Mouse (Mus musculus): ENCODE measurements around the gene Tapbpl. TPM values are rescaled to one million over a fixed set of nuclear protein-coding genes. Genes with fewer than 3 reads are reported as not detected.
A peak's percentile ranks its signal among the peaks of the same experiment; 100 is the strongest.

Gene Tapbpl
- total RNA-seq, 2 experiments from 2014 or later: 7.4 to 16.2 TPM

DNA sequence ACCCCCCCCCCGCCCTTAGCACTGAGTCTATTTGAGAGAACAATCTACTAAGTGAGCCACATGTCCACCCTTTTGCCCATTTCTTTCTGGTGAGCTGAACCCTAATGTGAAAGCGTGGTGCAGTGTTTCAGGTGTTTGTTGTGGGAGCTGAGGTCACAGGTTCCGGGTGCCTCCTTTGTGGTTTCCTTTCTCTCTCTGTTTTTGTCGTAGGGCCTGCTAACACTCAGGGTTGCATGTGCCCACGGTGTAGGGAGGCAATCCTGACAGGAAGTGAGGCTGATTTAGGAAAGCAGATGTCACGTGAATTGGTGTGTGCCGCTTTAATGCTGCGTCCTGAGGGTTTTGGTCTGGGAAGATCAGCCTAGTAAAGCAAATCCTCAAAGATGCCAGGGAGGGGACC lies 9.9 kb upstream of the Tapbpl start:
- ATAC-seq (replicated peaks; ENCODE audit: poor library complexity): peak; percentile 37

DNA sequence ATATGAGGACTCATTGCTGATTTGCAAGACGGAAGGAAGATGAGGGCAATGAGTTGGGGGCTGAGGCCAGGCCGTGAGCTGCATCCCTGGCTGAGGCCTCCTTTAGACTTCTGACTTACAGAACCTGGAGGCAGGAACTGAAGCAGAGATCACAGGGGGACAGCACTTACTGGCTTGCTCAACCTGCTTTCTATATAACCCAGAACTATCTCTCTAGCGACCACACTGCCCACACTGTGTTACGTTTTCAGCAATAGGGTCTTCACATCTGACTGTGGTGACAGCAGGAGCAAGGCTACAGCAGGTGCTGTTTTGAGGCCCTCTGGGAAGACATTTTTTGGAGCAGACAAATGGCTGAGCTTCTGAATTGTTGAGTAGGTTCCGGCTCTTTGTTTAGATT lies 9.0 kb upstream of the Tapbpl start:
- no peak for ATAC-seq (replicated peaks; ENCODE audit: poor library complexity)

DNA sequence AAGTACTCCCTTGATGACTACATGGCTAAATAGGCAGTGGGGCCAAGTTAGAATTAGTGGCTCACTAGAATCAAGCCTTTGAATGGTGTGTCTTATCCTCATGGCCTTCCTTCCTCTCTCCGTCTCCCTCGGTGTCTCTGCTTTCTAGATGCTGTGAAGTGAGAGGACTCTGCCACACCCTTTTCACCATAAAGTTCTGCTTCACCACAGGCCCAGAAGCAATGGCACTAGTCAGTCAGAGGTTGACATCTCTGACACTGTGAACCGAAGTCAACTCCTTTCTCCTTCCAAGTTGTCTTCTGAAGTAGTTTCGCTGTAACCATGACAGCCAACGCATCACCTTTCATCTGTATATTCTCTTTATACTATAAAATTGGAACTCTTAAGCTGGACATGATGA lies 7.9 kb upstream of the Tapbpl start:
- no peak for ATAC-seq (replicated peaks; ENCODE audit: poor library complexity)

DNA sequence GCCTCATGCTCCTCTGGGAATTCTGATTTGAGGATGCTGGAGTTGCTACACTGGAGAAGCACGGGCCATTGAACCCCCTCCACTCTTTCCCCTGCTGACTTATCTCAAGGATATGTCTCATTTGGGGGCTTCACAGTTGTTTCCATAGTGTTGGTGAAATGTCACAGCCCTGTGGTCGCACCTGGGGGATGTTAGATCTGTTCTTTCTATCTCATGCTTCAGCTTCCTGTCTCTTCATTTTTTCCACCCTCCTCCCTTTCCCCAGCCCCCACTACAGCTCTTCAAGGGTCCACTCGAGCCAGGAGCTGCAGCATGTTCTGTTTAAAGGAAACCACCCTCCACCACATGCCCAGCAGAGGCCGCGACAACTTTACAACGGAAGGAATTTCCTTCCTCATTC lies 6.7 kb upstream of the Tapbpl start:
- ATAC-seq (replicated peaks; ENCODE audit: poor library complexity): peak; percentile 24; the same call in 1 of the 2 replicates

DNA sequence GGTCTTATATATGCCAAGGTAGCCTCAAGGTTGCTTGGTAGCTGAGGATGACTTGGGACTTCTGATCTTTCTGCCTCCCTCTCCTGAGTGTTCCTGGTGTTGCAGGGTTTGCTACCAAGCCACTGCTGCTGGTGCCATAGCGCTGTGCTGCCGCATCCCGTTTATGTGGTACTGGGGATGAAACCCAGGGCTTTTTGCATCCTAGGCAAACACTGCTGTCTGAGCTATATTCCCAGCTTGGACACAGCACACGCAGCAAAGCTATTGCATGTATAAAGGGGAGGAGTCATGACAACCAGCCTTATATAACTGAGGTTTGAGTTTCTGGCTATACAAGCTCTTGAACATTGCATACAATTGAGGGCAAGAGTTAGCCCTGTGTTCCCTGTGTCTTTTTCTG lies 5.8 kb upstream of the Tapbpl start:
- ATAC-seq (replicated peaks; ENCODE audit: poor library complexity): peak; percentile 16; the same call in 1 of the 2 replicates

DNA sequence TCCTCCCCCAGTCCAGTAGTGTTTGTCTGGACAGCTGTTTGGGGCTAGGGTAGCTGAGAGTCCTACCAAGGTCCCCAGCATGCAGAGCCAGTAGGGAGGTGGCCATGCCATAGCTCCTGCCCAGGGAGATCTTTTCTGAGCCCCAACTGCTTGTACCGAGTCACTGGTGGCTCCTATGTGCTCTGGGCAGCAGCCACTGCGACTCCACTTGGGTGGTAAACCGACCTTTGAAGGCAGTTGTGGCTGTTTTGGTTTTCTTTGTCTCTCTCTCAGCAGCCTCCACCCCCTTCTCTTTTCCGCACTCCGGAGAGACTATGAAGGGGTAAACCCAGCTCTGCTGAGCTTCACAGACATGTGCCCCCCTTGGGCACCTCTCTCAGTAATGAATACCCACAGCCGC lies 5.1 kb upstream of the Tapbpl start, which contains the start of gene Cd27:
Cd27 (minus strand) TSS at position 229 of the 400 bp plus-strand sequence.
- ATAC-seq (replicated peaks; ENCODE audit: poor library complexity): peak; percentile 8; the same call in 1 of the 2 replicates

DNA sequence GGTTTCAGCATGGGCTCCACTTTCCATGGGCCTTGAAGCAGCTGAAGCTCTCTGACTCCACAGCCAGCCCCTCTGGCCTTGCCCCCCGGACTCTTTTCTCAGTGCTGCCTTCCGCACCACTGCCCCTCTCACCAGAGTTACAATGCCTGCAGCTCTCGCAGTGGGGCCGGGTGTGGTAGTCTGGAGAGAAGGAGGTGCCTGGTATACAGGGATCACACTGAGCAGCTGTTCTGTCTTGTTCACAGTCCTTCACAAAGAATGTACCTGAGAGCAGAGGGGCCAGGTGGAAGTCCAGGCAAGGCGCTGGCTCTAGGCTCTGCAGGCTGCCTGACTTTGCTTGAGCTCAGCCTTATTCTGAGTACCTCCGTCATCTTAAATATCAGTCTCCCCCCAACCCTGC lies 4.7 kb upstream of the Tapbpl start:
- no peak for ATAC-seq (replicated peaks; ENCODE audit: poor library complexity)

DNA sequence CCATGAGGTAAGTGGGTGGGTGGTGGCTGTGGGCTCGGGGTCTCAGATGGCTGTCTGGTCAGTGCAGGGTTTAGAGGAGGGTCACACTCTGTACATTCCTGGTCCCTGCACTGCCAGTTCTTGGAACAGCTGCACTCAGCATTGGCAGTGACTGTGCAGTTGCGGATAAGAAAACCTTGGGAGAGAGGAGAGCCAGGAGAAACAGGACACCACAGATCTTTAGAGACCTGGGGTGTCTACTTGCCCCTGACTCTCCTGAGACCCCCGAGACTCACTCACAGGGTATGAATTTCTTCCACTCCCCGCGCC lies 2.8 kb upstream of the Tapbpl start:
- ATAC-seq (replicated peaks; ENCODE audit: poor library complexity): no peak

DNA sequence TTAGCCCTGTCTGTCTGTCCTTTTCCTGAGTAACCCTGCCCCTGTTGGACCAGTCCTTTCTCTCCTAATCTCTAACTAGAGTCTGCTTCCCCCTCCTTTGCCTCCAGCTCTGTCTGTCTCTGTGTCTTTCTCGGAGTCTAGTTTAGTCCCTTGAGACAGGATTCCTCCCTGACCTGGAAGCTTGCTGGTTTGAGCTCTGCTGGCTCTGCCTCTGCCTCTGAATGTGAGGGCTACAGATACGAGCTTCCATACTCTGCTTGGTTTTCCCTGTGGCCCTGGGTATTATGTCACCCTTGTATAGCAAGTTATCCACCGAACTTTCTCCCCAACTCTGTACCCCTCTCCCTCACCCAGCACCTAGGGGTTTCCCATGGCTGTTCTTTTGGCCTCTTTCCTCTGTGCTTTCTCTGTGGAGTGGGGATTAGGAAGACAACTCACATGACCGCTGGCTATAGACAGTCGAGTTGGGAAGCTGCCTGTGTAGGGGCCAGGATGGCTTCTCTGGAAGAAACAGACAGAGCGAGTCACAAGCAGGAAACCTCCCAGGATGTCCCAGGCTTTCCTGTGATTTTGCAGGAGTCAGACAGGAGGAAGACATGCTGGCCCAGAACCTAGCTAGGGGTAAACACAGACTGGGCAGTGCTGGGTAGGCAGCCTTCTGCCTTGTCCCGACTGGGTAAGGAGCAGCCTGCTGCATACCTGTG lies 2.3 kb upstream of the Tapbpl start:
- ATAC-seq (replicated peaks; ENCODE audit: poor library complexity): no peak

DNA sequence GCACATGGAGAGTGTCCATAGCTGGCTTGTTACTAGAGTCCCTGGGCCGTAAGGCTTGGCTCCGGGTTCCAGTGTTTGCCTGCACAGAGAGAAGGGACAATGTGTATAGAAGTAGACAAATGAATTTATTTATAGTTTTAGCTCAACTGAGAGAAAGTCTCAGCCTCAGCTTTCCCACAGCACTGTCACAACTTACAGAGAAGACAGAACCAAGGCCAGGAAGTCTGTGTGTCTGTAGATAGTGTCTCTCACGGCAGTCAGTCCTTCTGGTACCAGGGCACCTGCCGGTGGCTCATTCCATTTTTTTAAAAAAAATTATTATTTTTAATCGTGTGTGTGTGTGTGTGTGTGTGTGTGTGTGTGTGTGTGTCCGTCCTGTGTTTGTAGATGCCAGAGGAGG lies 856 bp upstream of the Tapbpl start:
- peak; percentile 16; the same call in 1 of the 2 replicates for ATAC-seq (replicated peaks; ENCODE audit: poor library complexity)

DNA sequence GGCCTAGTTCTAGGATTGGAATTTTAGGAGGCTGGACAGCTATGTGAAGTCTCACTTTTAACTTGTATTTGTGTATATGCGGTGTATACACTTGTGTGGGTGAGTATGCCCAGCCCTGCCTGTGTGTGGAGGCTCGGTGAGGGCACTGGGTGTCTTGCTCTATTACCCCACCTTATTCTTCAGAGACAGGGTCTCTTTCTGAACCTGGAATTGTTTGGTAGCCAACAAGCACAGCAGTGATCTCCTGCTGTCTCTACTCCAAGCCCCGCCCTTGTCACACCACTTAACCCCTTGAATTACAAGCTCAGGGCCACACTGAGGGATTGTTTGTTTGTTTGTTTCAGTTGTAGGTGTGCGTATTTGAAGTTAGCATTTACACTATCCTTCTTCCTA lies 381 bp upstream of the Tapbpl start:
- peak; percentile 27; the same call in 1 of the 2 replicates for ATAC-seq (replicated peaks; ENCODE audit: poor library complexity)

DNA sequence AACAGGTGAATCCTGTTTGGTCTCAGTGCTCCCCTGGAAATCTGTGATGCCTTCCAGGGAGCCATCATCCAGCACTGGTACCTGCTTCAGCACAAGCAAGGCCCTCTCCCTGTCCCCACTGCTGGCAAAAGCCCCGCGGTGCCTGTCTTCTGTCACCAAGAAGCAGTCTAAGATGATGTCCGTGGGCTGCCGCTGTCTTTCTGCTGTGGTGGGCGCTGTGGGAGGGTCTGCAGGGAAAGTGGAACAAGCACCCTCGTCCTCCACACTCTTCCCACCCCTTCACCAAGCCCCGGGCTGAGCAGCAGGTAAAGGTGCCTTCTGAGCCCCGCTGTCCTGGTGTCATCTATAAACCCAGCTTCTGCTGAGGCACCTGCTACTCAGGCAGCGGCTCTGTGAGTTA lies 1.1 kb downstream of the Tapbpl start:
- no peak for ATAC-seq (replicated peaks; ENCODE audit: poor library complexity)

DNA sequence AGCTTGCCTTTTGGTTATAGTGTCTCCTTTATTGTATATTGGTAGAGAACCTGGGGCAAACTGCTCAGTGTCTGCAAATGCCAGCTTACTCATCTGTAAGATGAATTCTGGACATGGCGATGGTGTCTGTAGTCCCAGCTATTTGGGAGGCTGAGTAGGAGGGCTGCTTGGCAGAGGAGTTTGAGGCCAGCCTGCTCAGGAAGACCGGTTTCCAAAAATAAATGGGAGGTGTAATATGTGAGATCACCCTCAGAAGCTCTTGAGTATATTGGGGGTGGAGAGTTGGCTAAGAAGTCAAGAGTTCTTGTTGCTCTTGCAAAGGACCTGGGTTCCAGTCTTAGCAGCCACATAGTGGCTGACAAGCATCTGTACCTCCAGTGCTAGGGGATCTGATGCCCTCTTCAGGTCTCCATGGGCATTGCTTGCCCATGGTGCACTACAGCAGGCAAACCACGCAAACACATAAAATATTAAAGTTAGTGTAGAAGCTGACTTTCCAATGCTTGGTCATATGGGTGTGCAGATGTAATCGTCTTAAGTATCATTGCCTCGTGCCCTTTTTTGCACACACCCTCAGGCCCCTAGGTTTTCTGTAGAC lies 6.0 kb downstream of the Tapbpl start:
- peak; percentile 83 for ATAC-seq (replicated peaks; ENCODE audit: poor library complexity)

DNA sequence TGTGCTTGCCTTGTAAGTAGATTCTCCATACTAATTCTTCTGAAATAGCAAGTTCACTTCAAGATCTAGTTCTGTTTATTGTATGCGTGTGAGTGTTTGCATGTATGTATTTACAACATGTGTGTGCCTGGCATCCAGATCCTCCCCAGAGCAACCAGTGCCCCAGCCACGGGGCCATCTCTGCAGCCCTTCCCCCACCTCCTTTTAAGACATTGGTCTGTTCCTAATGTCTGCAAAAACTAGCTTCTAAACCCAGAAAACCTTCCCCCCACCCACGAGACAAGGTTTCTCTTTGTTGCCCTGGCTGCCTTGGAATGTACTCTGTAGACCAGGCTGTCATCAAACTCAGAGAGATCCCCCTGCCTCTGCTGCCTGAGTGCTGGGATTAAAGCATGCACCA lies 9.1 kb downstream of the Tapbpl start:
- ATAC-seq (replicated peaks; ENCODE audit: poor library complexity): no peak

DNA sequence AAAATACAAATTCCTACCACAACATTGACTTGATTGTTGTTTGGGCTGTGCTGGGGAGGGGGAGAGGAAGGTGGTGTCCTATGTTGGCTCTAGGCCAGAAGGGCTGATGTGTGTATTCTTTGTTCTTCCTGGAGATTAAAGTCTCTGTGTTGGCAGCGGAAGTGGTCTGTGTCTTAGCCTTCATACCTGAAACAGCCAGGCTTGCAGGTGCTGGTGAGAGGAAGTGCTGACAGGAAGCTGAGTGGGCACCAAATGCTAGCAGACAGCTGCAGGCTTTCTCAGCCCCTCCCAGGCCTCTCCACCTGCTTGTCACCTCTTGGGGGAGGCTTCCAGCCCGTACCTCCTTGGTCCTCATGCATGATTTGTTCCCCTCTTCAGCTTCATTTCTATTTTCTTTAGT lies 9.5 kb downstream of the Tapbpl start:
- no peak for ATAC-seq (replicated peaks; ENCODE audit: poor library complexity)

DNA sequence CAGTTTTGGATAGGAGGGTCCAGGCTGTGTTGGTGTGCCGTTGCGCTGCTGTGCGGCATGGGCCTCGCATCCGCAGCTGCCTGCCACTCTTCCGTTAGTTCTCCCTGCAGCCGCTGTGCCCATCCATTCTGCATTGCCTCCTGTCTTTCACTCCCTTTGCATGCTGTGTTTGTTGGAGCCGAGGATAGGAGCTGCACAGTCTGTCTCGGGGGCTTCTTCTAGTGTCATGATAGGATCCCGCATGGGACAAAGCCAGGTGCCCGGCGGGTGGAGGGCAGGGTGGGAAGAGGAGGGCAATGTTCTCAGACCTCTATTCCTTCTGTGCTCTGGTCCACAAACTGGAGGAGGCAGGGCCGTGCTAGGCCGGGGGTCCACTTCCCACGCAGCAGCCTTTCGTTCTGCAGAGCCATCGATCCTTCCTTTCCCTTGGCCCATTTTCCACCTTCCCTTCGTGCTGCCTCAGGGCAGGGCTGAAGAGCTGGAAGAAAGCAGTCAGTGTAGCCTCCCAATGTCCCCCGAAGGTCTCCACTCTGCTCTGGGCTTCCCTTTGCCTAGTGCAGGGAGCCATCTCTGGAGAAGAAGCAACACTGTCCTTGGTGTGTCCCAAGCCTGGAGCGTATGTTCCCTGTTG lies 10.4 kb downstream of the Tapbpl start:
- no peak for ATAC-seq (replicated peaks; ENCODE audit: poor library complexity)

DNA sequence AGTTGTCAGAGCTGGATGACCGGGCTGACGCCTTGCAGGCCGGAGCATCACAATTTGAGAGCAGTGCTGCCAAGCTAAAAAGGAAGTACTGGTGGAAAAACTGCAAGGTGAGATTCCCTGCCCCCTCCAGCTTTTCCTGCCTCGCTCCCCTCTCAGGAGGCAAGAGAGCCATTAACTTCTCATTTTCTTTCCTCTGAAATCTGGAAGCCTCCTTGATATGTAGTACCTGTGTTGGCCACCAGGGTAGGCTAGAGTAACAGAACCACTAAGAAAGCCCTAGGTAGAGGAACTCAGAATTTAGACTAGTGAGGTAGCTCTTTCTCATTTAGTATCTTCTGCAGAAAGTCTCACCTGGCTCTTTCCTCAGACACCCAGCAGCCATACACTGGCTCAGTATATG lies 12.7 kb downstream of the Tapbpl start:
- peak; percentile 38 for ATAC-seq (replicated peaks; ENCODE audit: poor library complexity)

DNA sequence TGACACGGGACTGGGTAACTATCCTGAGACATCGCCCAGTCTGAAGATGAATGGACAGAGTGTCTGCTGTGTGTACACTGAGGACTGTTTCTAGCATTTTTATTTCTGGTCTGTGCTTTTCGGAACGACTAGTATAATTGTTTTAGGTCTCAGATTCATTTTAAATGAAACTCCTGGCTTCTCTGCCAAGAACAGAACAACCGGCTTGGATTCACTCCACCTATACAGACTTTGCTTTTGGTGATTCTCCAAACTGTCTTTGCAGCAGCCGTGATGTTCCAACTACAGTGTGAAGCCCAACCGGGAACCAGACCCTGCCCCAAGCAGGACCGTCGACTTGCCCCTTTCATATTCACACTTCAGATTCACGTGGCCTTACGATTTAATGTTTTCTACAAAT lies 13.8 kb downstream of the Tapbpl start:
- ATAC-seq (replicated peaks; ENCODE audit: poor library complexity): no peak

DNA sequence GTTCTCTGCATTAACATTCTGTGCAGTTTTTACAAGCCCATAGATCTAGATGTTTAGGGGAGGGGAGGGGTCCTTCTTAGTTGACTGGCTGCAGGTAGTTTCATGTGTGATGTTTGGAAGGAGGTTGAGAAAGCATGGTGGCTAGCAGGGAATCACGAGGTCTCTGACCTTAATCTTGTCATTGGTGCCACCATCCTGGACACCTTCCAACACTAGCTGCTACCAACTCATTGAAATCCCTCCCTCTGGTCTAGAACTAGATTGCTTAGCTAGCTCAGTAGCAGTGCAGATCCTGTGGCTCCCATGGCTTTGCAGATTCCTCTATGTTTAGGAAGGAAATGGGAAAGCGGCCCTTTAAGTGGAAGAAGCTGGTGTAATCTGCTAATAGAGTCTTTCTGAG lies 14.8 kb downstream of the Tapbpl start:
- ATAC-seq (replicated peaks; ENCODE audit: poor library complexity): no peak

DNA sequence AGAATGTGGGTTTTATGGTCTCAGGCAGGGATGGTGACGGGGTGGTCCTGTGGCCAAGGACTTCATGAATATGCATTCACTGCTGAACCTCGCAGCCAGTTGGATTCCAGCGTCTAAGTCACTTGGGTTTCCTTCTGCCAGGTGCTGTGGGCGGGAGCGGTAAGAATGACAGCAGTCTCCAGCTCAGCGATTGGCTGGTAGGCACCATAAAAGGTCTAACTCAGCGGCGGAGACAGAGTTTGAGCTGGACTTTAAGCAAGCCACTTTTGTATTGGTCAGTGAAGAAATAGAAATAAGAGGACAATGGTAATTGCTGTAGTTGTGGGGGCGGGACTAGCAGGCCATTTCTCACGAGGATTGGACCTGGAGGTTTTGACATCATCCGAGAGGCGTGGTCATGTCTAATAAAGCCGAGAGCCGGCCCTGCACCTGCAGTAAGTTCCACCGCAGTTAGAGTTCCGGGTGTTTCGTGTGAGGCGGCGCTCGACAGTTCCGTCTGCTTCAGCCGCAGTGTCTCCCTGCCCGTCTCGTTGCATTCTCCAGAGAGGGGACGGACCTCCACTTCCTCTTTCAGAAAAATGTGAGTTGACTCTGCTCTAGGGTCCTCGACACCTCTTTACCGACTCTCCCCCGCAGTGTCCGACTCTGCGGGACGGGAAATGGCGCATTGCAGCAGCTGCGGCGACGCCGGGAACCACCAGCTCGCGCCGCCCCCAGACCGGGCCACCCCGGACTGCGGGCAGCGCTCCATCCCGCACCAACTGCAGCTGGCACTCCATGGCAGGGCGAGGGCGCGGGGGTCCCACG lies 16.3 kb downstream of the Tapbpl start, which contains the start of gene Vamp1:
Vamp1 (plus strand) TSS at position 404 of the 807 bp plus-strand sequence.
- peak; percentile 87 for ATAC-seq (replicated peaks; ENCODE audit: poor library complexity)

DNA sequence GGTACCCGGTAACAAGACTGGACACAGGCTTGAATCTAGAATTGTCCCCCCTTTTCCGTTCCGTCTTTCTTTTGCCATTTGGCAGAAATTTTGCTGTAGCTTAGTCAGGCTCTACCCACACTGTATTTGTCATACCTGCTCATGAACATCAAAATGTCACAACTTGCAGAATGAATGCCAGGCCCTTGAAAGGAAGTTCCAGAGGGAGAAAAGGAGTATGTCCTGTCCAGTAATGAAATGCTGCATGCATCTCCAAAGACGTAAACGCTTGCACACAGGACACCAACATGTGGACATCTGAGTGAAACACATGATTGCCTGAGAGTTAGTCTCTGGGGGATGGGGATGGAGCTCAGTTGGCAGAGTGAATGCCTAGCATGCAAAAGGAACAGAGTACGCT lies 17.9 kb downstream of the Tapbpl start:
- ATAC-seq (replicated peaks; ENCODE audit: poor library complexity): no peak

DNA sequence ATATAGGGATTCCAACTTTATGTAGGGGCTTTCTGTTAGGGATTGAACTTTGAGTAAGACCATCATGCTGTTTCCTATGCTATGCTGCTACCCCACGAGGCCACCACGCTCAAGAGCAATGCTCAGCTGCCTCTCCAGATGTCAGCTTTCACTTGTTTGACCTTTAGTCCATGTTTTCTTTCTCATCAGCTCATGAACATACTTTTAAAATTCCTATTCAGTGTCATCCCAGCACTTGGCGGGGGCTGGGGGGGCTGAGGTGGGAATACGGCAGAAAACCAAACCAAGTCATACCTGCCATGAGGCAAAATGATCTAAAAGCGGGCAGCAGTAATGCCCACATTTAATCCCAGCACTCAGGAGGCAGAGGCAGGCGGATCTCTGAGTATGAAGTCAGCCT lies 18.5 kb downstream of the Tapbpl start:
- ATAC-seq (replicated peaks; ENCODE audit: poor library complexity): no peak

Measured in megakaryocyte progenitor cell, adult 5-6 weeks (primary cell).